Mouse (Mus musculus) heart, postnatal 0 days (tissue): Measurements from ENCODE around the gene Pde8a. TPM values are rescaled to one million over a fixed set of nuclear protein-coding genes. Genes with fewer than 3 reads are reported as not detected.

Experiments
- ATAC-seq: fragments of 200-750 bp; cut with Nextera tagmentation; 2 replicates; pipeline ENCODE4 v1.8.0; 2017; ENCODE audit warnings: low read depth, moderate number of reproducible peaks, moderate library complexity; ENCODE audit not compliant: insufficient read depth
- DNase-seq: peaks from one replicate; pipeline ENCODE4 v3.0.0-alpha.2; 2016; ENCODE audit warnings: low spot score
- H3K27ac ChIP-seq: fragments of 300-500 bp; sonication (generic); 2 replicates; pipeline ENCODE4 v1.5.1; 2014; ENCODE audit warnings: low read depth, mild to moderate bottlenecking
- H3K27me3 ChIP-seq: fragments of 300-500 bp; sonication (generic); 2 replicates; pipeline ENCODE4 v1.6.1; 2014; ENCODE audit warnings: low read length, mixed read lengths; ENCODE audit not compliant: control insufficient read depth, insufficient read depth
- H3K36me3 ChIP-seq: fragments of 300-500 bp; sonication (generic); replicated peaks from 2 replicates; pipeline ENCODE4 v1.6.1; 2014; ENCODE audit warnings: low read length, mixed read lengths; ENCODE audit not compliant: control insufficient read depth, insufficient read depth
- H3K4me1 ChIP-seq: fragments of 300-500 bp; sonication (generic); 2 replicates; pipeline ENCODE4 v1.6.1; 2014; ENCODE audit warnings: antibody characterized with exemption; ENCODE audit not compliant: control insufficient read depth, insufficient read depth
- H3K4me2 ChIP-seq: fragments of 300-500 bp; sonication (generic); 2 replicates; pipeline ENCODE4 v1.6.1; 2014; ENCODE audit warnings: low read depth, mild to moderate bottlenecking, low read length, moderate library complexity
- H3K4me3 ChIP-seq: fragments of 300-500 bp; sonication (generic); 2 replicates; pipeline ENCODE4 v1.5.1; 2014; ENCODE audit warnings: low read depth, low read length
- H3K9ac ChIP-seq: fragments of 300-500 bp; sonication (generic); replicated peaks from 2 replicates; pipeline ENCODE4 v1.6.1; 2014; ENCODE audit warnings: low read depth, low read length, mixed read lengths
- H3K9me3 ChIP-seq: fragments of 300-500 bp; sonication (generic); replicated peaks from 2 replicates; pipeline ENCODE4 v1.6.1; 2016; ENCODE audit warnings: low read length; ENCODE audit not compliant: control insufficient read depth
- CTCF ChIP-seq: IDR thresholded peaks from 2 replicates; pipeline ENCODE4 v1.5.1; 2016; ENCODE audit warnings: antibody characterized with exemption, control low read depth, low read depth
- EP300 ChIP-seq: IDR thresholded peaks from 2 replicates; pipeline ENCODE4 v1.6.1; 2016; ENCODE audit warnings: antibody characterized with exemption, low read depth
- WGBS: fragments of 180-500 bp; shearing (Covaris S2); extraction: QIAGEN DNeasy Blood & Tissue Kit; methylation state at CpG from one replicate; pipeline ENCODE4 v1.1.7; 2014; 5-methylcytosine and 5-hydroxymethylcytosine counted together
- polyA plus RNA-seq: library from polyadenylated mRNA; unstranded; fragments of >200 nt; fragmentation: Nextera tagmentation; extraction: Ambion mirVana; gene quantifications from 2 replicates; pipeline ENCODE4 v1.2.1, GENCODE M21; 2015
- total RNA-seq: library from RNA; depleted of rRNA; stranded (reverse); fragments of >200 nt; gene quantifications from 2 replicates; pipeline ENCODE4 v1.2.3, GENCODE M21; 2014; ENCODE audit warnings: low replicate concordance

The Pde8a gene
- total and polyA plus RNA-seq, 2 experiments from 2014 or later: 4.5 to 9.6 TPM

GRCm38 (mm10) chr7:81224260-81224659 lies 10.9 kb downstream of the Pde8a start:
- 81% methylated on average over 7 of the region's 7 CpGs for WGBS
- Histone ChIP-seq H3K4me3 (no peak overlapping the region), H3K27ac (no peak overlapping the region), H3K9ac (no peak overlapping the region), H3K4me2 (no peak overlapping the region), H3K9me3 (no peaks in the 10 kb centered on the region), H3K4me1 (no peaks in the 10 kb centered on the region), H3K36me3 (no peaks in the 10 kb centered on the region), H3K27me3 (no peaks in the 10 kb centered on the region)
- TF ChIP-seq EP300 (no peak), CTCF (no peak)
- ATAC-seq (no peak), DNase-seq (no peak)

DNA sequence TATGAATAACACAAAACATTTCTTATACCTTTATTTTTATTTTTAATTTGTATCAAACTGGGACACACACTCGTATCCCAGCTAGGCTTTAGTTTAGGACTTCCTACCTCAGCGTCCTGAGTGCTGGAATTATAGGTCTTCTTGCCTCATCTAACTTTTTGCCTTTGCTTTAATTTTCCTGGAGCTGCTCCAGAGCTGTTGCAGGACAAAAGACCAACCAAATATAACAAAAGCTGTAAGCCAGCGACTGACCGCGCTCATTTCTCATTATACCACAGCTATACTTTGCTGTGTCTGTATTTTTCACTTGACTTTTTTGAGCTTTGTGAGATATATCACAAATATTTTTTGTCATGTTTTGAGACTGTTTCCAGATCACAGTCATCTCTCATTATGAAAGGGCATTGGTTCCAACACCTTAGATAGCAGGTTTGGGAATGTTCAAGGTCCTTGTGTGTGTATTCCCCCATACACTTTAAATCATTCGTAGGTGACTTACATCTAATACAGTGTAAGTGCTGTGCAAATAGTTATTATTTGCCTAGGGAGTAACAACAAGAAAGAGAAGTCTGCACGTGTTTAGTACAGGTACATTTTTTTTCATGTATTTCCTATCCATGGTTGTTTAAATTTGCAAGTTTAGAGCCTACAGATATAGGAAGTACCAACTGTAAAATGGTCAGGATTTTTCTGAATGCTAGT lies 16.8 kb downstream of the Pde8a start:
- Histone ChIP-seq H3K9me3 (no peaks in the 10 kb centered on the region), H3K9ac (no peak overlapping the region), H3K27ac (no peak overlapping the region), H3K4me2 (no peak overlapping the region), H3K4me1 (no peaks in the 10 kb centered on the region), H3K36me3 (no peaks in the 10 kb centered on the region), H3K4me3 (no peak overlapping the region), H3K27me3 (no peaks in the 10 kb centered on the region)
- ATAC-seq (no peak), DNase-seq (no peak)
- WGBS: 80% methylated on average over 7 of the region's 7 CpGs
- TF ChIP-seq CTCF: no peak
- no peak for TF ChIP-seq EP300

DNA sequence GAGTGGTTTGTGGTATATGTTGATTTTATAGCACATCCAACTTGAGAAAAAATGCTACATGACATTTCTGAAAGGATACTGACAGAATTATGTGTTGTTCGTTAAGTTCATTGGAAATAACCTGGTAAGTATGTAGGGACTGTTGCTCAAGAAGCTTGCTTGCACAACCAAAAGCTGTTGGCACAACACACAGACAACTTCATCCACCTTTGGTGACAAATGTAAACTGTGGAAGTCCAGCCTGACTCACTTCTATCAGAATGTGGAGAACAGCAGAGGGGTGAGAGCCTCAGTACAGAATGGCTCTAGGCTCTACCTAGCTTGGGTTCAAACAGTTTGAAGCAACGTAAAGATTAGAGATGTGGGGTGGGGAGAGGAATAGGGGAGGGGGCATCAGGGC lies 19.3 kb downstream of the Pde8a start:
- 82% methylated on average over 2 of the region's 2 CpGs for WGBS
- DNase-seq: no peak
- no peaks in the 10 kb centered on the region for H3K4me1 ChIP-seq
- no peak for ATAC-seq
- H3K27me3 ChIP-seq: no peaks in the 10 kb centered on the region
- no peak overlapping the region for H3K27ac ChIP-seq
- no peak overlapping the region for H3K4me3 ChIP-seq
- TF ChIP-seq CTCF (no peak), EP300 (no peak)
- no peaks in the 10 kb centered on the region for H3K9me3 ChIP-seq
- H3K4me2 ChIP-seq: no peak overlapping the region
- no peak overlapping the region for H3K9ac ChIP-seq
- H3K36me3 ChIP-seq: no peaks in the 10 kb centered on the region

GRCm38 (mm10) chr7:81235117-81235516 lies 21.7 kb downstream of the Pde8a start:
- Histone ChIP-seq H3K27ac (no peak overlapping the region), H3K9me3 (no peaks in the 10 kb centered on the region), H3K36me3 (no peaks in the 10 kb centered on the region), H3K4me3 (no peak overlapping the region), H3K4me1 (no peaks in the 10 kb centered on the region), H3K4me2 (no peak overlapping the region), H3K27me3 (no peaks in the 10 kb centered on the region), H3K9ac (no peak overlapping the region)
- ATAC-seq (no peak), DNase-seq (no peak)
- TF ChIP-seq EP300 (no peak), CTCF (no peak)
- WGBS: 97% methylated on average over 2 of the region's 2 CpGs

GRCm38 (mm10) chr7:81235600-81236223 lies 22.3 kb downstream of the Pde8a start:
- no peaks in the 10 kb centered on the region for H3K27me3 ChIP-seq
- H3K27ac ChIP-seq: no peak overlapping the region
- 67% methylated on average over 4 of the region's 4 CpGs for WGBS
- H3K9me3 ChIP-seq: no peaks in the 10 kb centered on the region
- H3K36me3 ChIP-seq: no peaks in the 10 kb centered on the region
- no peak for TF ChIP-seq EP300
- TF ChIP-seq CTCF: no peak
- H3K4me2 ChIP-seq: no peak overlapping the region
- H3K9ac ChIP-seq: no peak overlapping the region
- no peak for ATAC-seq
- DNase-seq: no peak
- H3K4me1 ChIP-seq: no peaks in the 10 kb centered on the region
- H3K4me3 ChIP-seq: no peak overlapping the region
